Mouse (Mus musculus): ENCODE measurements around the gene Ifna13. TPM values are rescaled to one million over a fixed set of nuclear protein-coding genes. Genes with fewer than 3 reads are reported as not detected.

The Ifna13 gene
- polyA plus RNA-seq (2015; fragmentation: Nextera tagmentation; extraction: Ambion mirVana), result not detected in 2 replicates

DNA sequence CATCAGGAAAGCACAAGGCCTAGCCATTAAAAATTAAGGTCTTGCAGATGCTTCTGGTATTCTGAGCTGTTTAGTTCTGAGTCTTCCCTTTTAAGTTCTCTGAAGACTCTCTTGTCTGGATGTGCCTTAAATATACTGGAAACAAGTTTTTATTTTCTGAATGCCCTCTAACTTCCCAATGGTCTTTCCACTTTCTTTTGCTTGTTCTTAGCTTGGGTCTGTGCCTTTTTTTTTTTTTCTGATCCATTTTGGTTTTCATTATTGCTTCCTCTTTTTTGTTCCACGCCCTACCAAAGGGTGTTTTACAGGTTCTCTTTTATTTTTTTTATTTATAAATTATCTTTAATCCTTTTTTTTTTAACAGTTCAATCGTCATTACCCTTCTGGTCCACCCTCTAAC, at the start of gene Ifna13:
TSS of gene Ifna13 (minus strand) at position 101 of the 400 bp plus-strand sequence.
- Histone ChIP-seq H3K36me3 (ENCODE audit: control insufficient read depth, insufficient read depth, low read length) (no peaks in the 10 kb centered on the region), H3K9ac (ENCODE audit: low read length) (no peak within 1 kb of the TSS), H3K27ac (ENCODE audit: low read length) (no peak within 1 kb of the TSS), H3K4me1 (replicated peaks; ENCODE audit: control insufficient read depth, insufficient read depth, low read length) (no peaks in the 10 kb centered on the region), H3K9me3 (ENCODE audit: control insufficient read depth, low read length) (no peaks in the 10 kb centered on the region), H3K27me3 (ENCODE audit: control insufficient read depth, insufficient read depth, low read depth, low read length) (no peaks in the 10 kb centered on the region), H3K4me3 (ENCODE audit: low read length) (no peak within 1 kb of the TSS), H3K4me2 (ENCODE audit: low read depth, low read length) (no peak within 1 kb of the TSS)
- no peak for ATAC-seq (ENCODE audit: low read depth)
- WGBS, result 51% methylated on average over 2 of the region's 2 CpGs

DNA sequence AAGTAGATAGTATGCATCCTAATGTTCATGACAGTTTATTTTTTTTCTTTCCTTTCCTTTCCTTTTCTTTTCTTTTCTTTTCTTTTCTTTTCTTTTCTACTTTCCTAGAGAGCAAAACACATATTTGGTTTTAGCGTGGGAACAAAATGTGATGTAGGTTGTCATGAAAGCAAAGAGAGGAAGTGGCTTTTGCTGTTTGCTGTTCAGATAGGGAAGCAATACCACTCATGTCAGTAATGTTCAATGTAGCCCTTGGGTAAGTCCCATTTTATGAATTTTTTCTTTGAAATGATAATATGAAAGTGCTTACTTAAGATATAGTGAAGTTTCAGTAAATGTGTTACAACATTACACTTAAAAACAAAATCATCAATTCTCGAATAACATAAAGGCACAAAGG, 49.1 kb upstream of the Ifna13 start:
- no peak for ATAC-seq (ENCODE audit: low read depth)
- 71% methylated on average over 2 of the region's 2 CpGs for WGBS
- Histone ChIP-seq H3K27me3 (ENCODE audit: control insufficient read depth, insufficient read depth, low read depth, low read length) (no peaks in the 10 kb centered on the region), H3K9ac (ENCODE audit: low read length) (no peak overlapping the region), H3K4me1 (replicated peaks; ENCODE audit: control insufficient read depth, insufficient read depth, low read length) (no peaks in the 10 kb centered on the region), H3K36me3 (ENCODE audit: control insufficient read depth, insufficient read depth, low read length) (no peaks in the 10 kb centered on the region), H3K4me2 (ENCODE audit: low read depth, low read length) (no peak overlapping the region), H3K9me3 (ENCODE audit: control insufficient read depth, low read length) (no peaks in the 10 kb centered on the region), H3K27ac (ENCODE audit: low read length) (no peak overlapping the region), H3K4me3 (ENCODE audit: low read length) (no peak overlapping the region)

GRCm38 (mm10) chr4:88692537-88692936, 48.3 kb upstream of the Ifna13 start:
- H3K4me2 ChIP-seq (ENCODE audit: low read depth, low read length), result no peak overlapping the region
- no peak overlapping the region for H3K9ac ChIP-seq (ENCODE audit: low read length)
- H3K36me3 ChIP-seq (ENCODE audit: control insufficient read depth, insufficient read depth, low read length), result no peaks in the 10 kb centered on the region
- no peak overlapping the region for H3K4me3 ChIP-seq (ENCODE audit: low read length)
- H3K27me3 ChIP-seq (ENCODE audit: control insufficient read depth, insufficient read depth, low read depth, low read length), result no peaks in the 10 kb centered on the region
- ATAC-seq (ENCODE audit: low read depth), result no peak
- no peaks in the 10 kb centered on the region for H3K9me3 ChIP-seq (ENCODE audit: control insufficient read depth, low read length)
- H3K4me1 ChIP-seq (replicated peaks; ENCODE audit: control insufficient read depth, insufficient read depth, low read length), result no peaks in the 10 kb centered on the region
- H3K27ac ChIP-seq (ENCODE audit: low read length), result no peak overlapping the region
- 46% methylated on average over 1 of the region's 1 CpGs for WGBS

DNA sequence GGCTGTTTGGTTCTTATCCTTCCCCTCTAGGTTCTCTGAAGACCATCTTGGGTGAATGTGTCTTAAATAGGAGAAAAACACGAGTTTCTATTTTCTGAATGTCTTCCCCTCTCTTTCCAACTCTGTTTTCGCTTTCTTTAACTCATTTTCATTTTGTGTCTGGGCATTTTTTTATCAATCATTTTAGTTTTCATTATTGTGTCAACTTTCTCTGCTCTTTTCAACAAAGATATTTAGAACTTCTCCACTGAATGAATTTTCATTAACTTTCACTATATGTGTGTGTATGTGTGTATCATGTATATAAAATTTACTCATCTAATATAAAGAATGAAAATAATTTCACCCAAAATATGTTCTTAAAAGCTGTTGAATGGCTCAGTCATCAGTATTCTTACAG, 47.0 kb upstream of the Ifna13 start, which contains the start of gene Ifnab:
TSS of gene Ifnab (minus strand) at position 101 of the 400 bp plus-strand sequence.
- 53% methylated on average over 2 of the region's 2 CpGs for WGBS
- Histone ChIP-seq H3K4me1 (replicated peaks; ENCODE audit: control insufficient read depth, insufficient read depth, low read length) (no peaks in the 10 kb centered on the region), H3K27ac (ENCODE audit: low read length) (no peak within 1 kb of the TSS)

DNA sequence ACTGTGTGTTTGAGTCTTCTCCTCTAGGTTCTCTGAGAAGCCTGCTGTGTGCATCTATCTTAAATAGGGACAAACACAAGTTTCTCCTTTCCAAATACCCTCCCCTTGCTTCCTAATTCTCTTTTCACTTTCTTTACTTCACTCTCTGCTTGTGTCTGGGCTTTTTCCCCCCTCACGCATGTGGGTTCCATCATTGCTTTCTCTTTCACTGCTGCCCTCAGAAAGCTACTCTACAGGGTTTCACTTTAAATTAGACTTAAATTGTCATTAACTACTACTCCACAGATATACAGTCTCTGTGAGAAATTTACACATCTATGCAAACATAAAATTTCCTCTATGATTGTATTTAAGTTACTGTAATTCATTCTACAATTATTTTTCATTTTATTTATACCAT, 39.6 kb upstream of the Ifna13 start, which contains the start of gene Ifna2:
TSS of gene Ifna2 (minus strand) at position 101 of the 400 bp plus-strand sequence.
- WGBS, result 82% methylated on average over 1 of the region's 1 CpGs
- H3K9me3 ChIP-seq (ENCODE audit: control insufficient read depth, low read length), result no peaks in the 10 kb centered on the region
- no peaks in the 10 kb centered on the region for H3K4me1 ChIP-seq (replicated peaks; ENCODE audit: control insufficient read depth, insufficient read depth, low read length)
- no peak within 1 kb of the TSS for H3K4me3 ChIP-seq (ENCODE audit: low read length)
- H3K9ac ChIP-seq (ENCODE audit: low read length), result no peak within 1 kb of the TSS
- H3K27ac ChIP-seq (ENCODE audit: low read length), result no peak within 1 kb of the TSS
- ATAC-seq (ENCODE audit: low read depth), result no peak
- no peak within 1 kb of the TSS for H3K4me2 ChIP-seq (ENCODE audit: low read depth, low read length)
- H3K27me3 ChIP-seq (ENCODE audit: control insufficient read depth, insufficient read depth, low read depth, low read length), result no peaks in the 10 kb centered on the region
- no peaks in the 10 kb centered on the region for H3K36me3 ChIP-seq (ENCODE audit: control insufficient read depth, insufficient read depth, low read length)

More for the DNA sequence above, 47.0 kb upstream of the Ifna13 start, which contains the start of gene Ifnab:
- ATAC-seq (ENCODE audit: low read depth), result no peak
- H3K9ac ChIP-seq (ENCODE audit: low read length), result no peak within 1 kb of the TSS
- H3K4me3 ChIP-seq (ENCODE audit: low read length), result no peak within 1 kb of the TSS
- H3K9me3 ChIP-seq (ENCODE audit: control insufficient read depth, low read length), result no peaks in the 10 kb centered on the region
- no peaks in the 10 kb centered on the region for H3K27me3 ChIP-seq (ENCODE audit: control insufficient read depth, insufficient read depth, low read depth, low read length)
- no peaks in the 10 kb centered on the region for H3K36me3 ChIP-seq (ENCODE audit: control insufficient read depth, insufficient read depth, low read length)
- H3K4me2 ChIP-seq (ENCODE audit: low read depth, low read length), result no peak within 1 kb of the TSS

DNA sequence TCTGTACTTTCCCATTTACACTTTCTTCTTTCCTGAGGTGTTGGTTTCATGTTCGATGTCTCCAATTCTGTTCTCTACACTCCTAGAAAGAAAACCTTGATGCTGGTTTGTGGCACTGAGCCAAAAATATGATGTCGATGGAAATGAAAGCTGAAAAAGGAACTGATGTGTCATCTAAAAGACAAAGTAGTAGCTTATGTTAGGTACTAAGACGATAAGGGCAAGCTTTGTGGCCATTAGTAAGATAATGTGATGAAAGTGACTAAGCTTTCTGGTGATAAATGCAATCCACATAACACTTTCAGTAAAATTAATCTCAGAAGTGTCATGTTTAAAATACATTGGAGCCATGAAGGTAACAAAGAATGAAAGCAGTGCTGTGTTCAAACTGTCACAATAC, 37.1 kb upstream of the Ifna13 start:
- Histone ChIP-seq H3K36me3 (ENCODE audit: control insufficient read depth, insufficient read depth, low read length) (no peaks in the 10 kb centered on the region), H3K4me2 (ENCODE audit: low read depth, low read length) (no peak overlapping the region), H3K9me3 (ENCODE audit: control insufficient read depth, low read length) (no peaks in the 10 kb centered on the region), H3K9ac (ENCODE audit: low read length) (no peak overlapping the region), H3K4me3 (ENCODE audit: low read length) (no peak overlapping the region), H3K4me1 (replicated peaks; ENCODE audit: control insufficient read depth, insufficient read depth, low read length) (no peaks in the 10 kb centered on the region), H3K27me3 (ENCODE audit: control insufficient read depth, insufficient read depth, low read depth, low read length) (no peaks in the 10 kb centered on the region), H3K27ac (ENCODE audit: low read length) (no peak overlapping the region)
- no peak for ATAC-seq (ENCODE audit: low read depth)
- WGBS, result 35% methylated on average over 3 of the region's 3 CpGs

- Histone ChIP-seq H3K4me3 (ENCODE audit: low read length) (no peak overlapping the region), H3K36me3 (ENCODE audit: control insufficient read depth, insufficient read depth, low read length) (no peaks in the 10 kb centered on the region), H3K4me2 (ENCODE audit: low read depth, low read length) (no peak overlapping the region), H3K4me1 (replicated peaks; ENCODE audit: control insufficient read depth, insufficient read depth, low read length) (no peaks in the 10 kb centered on the region), H3K9me3 (ENCODE audit: control insufficient read depth, low read length) (no peaks in the 10 kb centered on the region), H3K9ac (ENCODE audit: low read length) (no peak overlapping the region), H3K27ac (ENCODE audit: low read length) (no peak overlapping the region), H3K27me3 (ENCODE audit: control insufficient read depth, insufficient read depth, low read depth, low read length) (no peaks in the 10 kb centered on the region)
- 41% methylated on average over 8 of the region's 8 CpGs for WGBS
- ATAC-seq (ENCODE audit: low read depth), result no peak
Observed at GRCm38 (mm10) chr4:88680362-88680761, 36.1 kb upstream of the Ifna13 start.

DNA sequence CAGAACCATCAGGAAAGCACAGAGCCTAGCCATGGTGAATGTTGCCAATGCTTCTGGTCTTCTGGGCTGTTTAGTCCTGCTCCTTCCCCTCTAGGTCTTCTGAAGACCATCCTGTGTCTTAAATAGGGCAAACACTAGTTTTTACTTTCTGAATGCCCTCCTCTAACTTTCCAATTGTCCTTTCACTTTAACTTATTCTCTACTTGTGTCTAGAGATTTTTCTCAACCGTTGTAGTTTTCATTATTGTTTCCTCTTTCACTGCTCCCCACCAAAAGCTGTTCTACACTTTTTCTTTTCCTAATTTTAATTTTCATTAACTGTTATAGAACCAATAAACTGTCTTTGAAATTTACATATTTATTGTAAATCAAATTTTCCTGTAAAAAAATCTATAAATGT, 32.6 kb upstream of the Ifna13 start, which contains the start of gene Ifna16:
TSS of gene Ifna16 (minus strand) at position 101 of the 400 bp plus-strand sequence.
- Histone ChIP-seq H3K9me3 (ENCODE audit: control insufficient read depth, low read length) (no peaks in the 10 kb centered on the region), H3K4me2 (ENCODE audit: low read depth, low read length) (no peak within 1 kb of the TSS), H3K27me3 (ENCODE audit: control insufficient read depth, insufficient read depth, low read depth, low read length) (no peaks in the 10 kb centered on the region), H3K36me3 (ENCODE audit: control insufficient read depth, insufficient read depth, low read length) (no peaks in the 10 kb centered on the region), H3K4me1 (replicated peaks; ENCODE audit: control insufficient read depth, insufficient read depth, low read length) (no peaks in the 10 kb centered on the region), H3K27ac (ENCODE audit: low read length) (no peak within 1 kb of the TSS), H3K4me3 (ENCODE audit: low read length) (no peak within 1 kb of the TSS), H3K9ac (ENCODE audit: low read length) (no peak within 1 kb of the TSS)
- no peak for ATAC-seq (ENCODE audit: low read depth)
- 73% methylated on average over 1 of the region's 1 CpGs for WGBS

GRCm38 (mm10) chr4:88655461-88655860, 11.2 kb upstream of the Ifna13 start:
- no peak overlapping the region for H3K27ac ChIP-seq (ENCODE audit: low read length)
- H3K9ac ChIP-seq (ENCODE audit: low read length), result no peak overlapping the region
- no peaks in the 10 kb centered on the region for H3K27me3 ChIP-seq (ENCODE audit: control insufficient read depth, insufficient read depth, low read depth, low read length)
- H3K36me3 ChIP-seq (ENCODE audit: control insufficient read depth, insufficient read depth, low read length), result no peaks in the 10 kb centered on the region
- WGBS, result 17% methylated on average over 1 of the region's 1 CpGs
- no peak overlapping the region for H3K4me3 ChIP-seq (ENCODE audit: low read length)
- H3K9me3 ChIP-seq (ENCODE audit: control insufficient read depth, low read length), result no peaks in the 10 kb centered on the region
- no peak for ATAC-seq (ENCODE audit: low read depth)
- H3K4me2 ChIP-seq (ENCODE audit: low read depth, low read length), result no peak overlapping the region
- H3K4me1 ChIP-seq (replicated peaks; ENCODE audit: control insufficient read depth, insufficient read depth, low read length), result no peaks in the 10 kb centered on the region

DNA sequence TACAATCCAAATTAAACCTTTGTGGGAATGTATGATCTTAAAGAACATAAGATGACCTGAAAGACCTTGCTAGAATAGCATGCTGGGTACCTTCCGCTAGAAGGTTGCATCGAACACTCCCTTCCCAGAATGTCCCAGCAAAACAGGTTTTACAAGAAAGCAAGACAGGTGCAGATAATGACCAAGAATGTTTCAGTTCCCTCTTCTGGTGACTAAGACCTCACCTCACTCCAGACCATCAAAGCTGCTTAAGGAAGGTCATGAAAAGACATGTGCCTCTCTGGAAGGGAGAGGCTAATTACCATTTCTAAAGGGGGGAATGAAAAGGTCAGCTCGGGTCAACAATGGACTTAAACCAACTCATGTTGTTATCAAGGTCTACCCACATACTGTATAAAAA, 9.4 kb upstream of the Ifna13 start:
- Histone ChIP-seq H3K9ac (ENCODE audit: low read length) (no peak overlapping the region), H3K9me3 (ENCODE audit: control insufficient read depth, low read length) (no peaks in the 10 kb centered on the region), H3K27me3 (ENCODE audit: control insufficient read depth, insufficient read depth, low read depth, low read length) (no peaks in the 10 kb centered on the region), H3K36me3 (ENCODE audit: control insufficient read depth, insufficient read depth, low read length) (no peaks in the 10 kb centered on the region), H3K4me3 (ENCODE audit: low read length) (no peak overlapping the region), H3K4me2 (ENCODE audit: low read depth, low read length) (no peak overlapping the region), H3K27ac (ENCODE audit: low read length) (no peak overlapping the region), H3K4me1 (replicated peaks; ENCODE audit: control insufficient read depth, insufficient read depth, low read length) (no peaks in the 10 kb centered on the region)
- no peak for ATAC-seq (ENCODE audit: low read depth)
- 74% methylated on average over 3 of the region's 3 CpGs for WGBS

Measured in lung, embryonic 16.5 days (tissue).